Mouse (Mus musculus) liver, embryonic 14.5 days (tissue): ENCODE results near the gene Rara. TPM values are rescaled to one million over a fixed set of nuclear protein-coding genes. Genes with fewer than 3 reads are reported as not detected.

Source experiments
- ATAC-seq: fragments of 200-750 bp; cut with Nextera tagmentation; 2 replicates; pipeline ENCODE4 v1.8.0; 2017; ENCODE audit warnings: moderate number of reproducible peaks, mild to moderate bottlenecking, moderate library complexity; ENCODE audit not compliant: insufficient read depth
- DNase-seq, 3 experiments: peaks; one replicate each; pipeline ENCODE4 v3.0.0-alpha.2; 2012 to 2013; ENCODE audit warnings: low read depth in 3 of 3, low spot score in 3 of 3
- H3K27ac ChIP-seq: fragments of 300-500 bp; sonication (generic); 2 replicates; pipeline ENCODE4 v1.5.1; 2014; ENCODE audit warnings: moderate library complexity, mild to moderate bottlenecking, control low read depth, inconsistent platforms
- H3K27me3 ChIP-seq: fragments of 300-500 bp; sonication (generic); 2 replicates; pipeline ENCODE4 v1.6.1; 2014; ENCODE audit warnings: mild to moderate bottlenecking, low read length, moderate library complexity; ENCODE audit not compliant: control insufficient read depth, insufficient read depth
- H3K36me3 ChIP-seq: fragments of 300-500 bp; sonication (generic); replicated peaks from 2 replicates; pipeline ENCODE4 v1.6.1; 2014; ENCODE audit warnings: low read depth; ENCODE audit not compliant: control insufficient read depth, insufficient read depth
- H3K4me1 ChIP-seq, 2 experiments: fragments of 200-500 bp in 1 of 2; fragments of 300-500 bp in 1 of 2; sonication (generic) in 1 of 2; replicated peaks; 2 replicates each; pipeline ENCODE4 v1.6.1; 2012 to 2014; ENCODE audit warnings: antibody characterized with exemption in 1 of 2, inconsistent platforms in 1 of 2, low read length in 1 of 2; ENCODE audit not compliant: control insufficient read depth in 2 of 2, insufficient read depth in 2 of 2
- H3K4me2 ChIP-seq: fragments of 300-500 bp; sonication (generic); 2 replicates; pipeline ENCODE4 v1.6.1; 2014; ENCODE audit warnings: low read depth, mild to moderate bottlenecking, control low read depth, moderate library complexity
- H3K4me3 ChIP-seq, 2 experiments: fragments of 200-500 bp in 1 of 2; fragments of 300-500 bp in 1 of 2; sonication (generic) in 1 of 2; 2 replicates each; pipeline ENCODE4 v1.5.1; 2012 to 2014; ENCODE audit warnings: low read depth in 2 of 2, low read length in 2 of 2, mild to moderate bottlenecking in 2 of 2, control low read depth in 1 of 2, inconsistent platforms in 1 of 2, moderate library complexity in 1 of 2; ENCODE audit not compliant: insufficient read depth in 1 of 2
- H3K9ac ChIP-seq: fragments of 300-500 bp; sonication (generic); replicated peaks from 2 replicates; pipeline ENCODE4 v1.6.1; 2014; ENCODE audit warnings: mild to moderate bottlenecking, control low read depth, moderate library complexity
- H3K9me3 ChIP-seq: fragments of 300-500 bp; sonication (generic); 2 replicates; pipeline ENCODE4 v1.6.1; 2016; ENCODE audit warnings: low read length, mixed read lengths; ENCODE audit not compliant: control insufficient read depth
- CTCF ChIP-seq: IDR thresholded peaks from 2 replicates; pipeline ENCODE4 v1.5.1; 2016; ENCODE audit warnings: antibody characterized with exemption, low read depth, control low read depth
- EP300 ChIP-seq: IDR thresholded peaks from 2 replicates; pipeline ENCODE4 v1.6.1; 2016; ENCODE audit warnings: antibody characterized with exemption, low read depth
- WGBS: fragments of 180-500 bp; shearing (Covaris S2); extraction: QIAGEN DNeasy Blood & Tissue Kit; methylation state at CpG from one replicate; pipeline ENCODE4 v1.1.7; 2014; ENCODE audit not compliant: insufficient replicate concordance; 5-methylcytosine and 5-hydroxymethylcytosine counted together
- polyA plus RNA-seq, 2 experiments: library from polyadenylated mRNA; depleted of rRNA in 1 of 2; stranded (reverse) in 1 of 2; unstranded in 1 of 2; fragments of >200 nt; fragmentation: Nextera tagmentation in 1 of 2; extraction: Ambion mirVana in 1 of 2; gene quantifications; 2 replicates each; pipeline versions ENCODE4 v1.2.1 to v1.2.3; 2012 to 2014

Rara gene
- polyA plus RNA-seq, 2 experiments = 1.9 to 3.2 TPM

DNA sequence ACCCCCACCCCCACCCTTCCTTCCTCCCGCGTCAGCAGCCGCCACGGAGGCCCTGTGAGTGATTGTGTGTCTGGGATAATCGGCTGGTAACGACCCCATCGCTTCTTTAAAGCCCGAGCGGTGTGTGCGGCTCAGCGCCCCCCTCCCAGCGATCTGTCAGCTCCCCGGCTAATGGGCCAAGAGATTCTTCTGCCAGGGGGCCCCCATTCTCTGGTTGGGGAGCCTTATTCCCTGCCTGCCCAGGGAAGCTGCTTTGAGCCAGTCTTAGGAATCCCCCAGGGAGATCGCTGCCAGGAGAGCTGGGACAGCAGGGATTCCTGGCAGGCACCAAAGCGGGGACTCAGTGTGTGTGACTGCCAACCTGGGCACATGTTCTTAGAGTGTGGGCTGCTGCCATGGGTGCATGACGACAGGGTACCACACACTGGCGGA lies 41.9 kb downstream of the Rara start:
- ATAC-seq = no peak
- peaks cover 0 to 12% of the 10 kb centered on the region in 2 experiments; a peak in 3 of 4 replicates for H3K4me1 ChIP-seq

DNA sequence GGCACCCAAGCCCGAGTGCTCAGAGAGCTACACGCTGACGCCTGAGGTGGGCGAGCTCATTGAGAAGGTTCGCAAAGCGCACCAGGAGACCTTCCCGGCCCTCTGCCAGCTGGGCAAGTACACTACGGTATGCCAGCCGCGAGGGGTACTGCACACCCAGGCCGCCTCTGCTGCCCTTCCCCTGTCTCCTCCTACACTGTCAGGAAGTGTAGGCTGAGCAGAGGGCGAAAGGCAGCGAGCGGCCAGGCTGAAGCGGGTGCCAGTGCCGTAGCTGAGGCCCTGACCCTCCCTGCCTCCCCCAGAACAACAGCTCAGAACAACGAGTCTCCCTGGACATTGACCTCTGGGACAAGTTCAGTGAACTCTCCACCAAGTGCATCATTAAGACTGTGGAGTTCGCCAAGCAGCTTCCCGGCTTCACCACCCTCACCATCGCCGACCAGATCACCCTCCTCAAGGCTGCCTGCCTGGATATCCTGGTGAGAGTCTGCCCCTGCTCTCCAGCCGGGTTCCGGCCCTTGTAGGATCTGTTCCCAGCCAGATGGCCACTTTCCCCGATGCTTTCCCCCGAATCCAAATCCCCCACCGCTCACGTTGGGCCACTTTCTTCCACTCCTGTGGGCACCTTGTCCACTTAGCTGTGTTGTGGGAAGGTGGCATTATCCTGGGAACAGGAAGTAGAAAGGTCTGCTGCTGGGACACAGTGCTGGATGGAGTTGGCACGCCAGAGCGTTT lies 42.7 kb downstream of the Rara start:
- H3K4me2 ChIP-seq = no peak overlapping the region
- ATAC-seq (no peak), DNase-seq (no peak)
- peaks cover 2% of the 10 kb centered on the region; the same call in 1 of the 2 replicates for H3K36me3 ChIP-seq
- H3K27me3 ChIP-seq = peaks cover 4% of the 10 kb centered on the region; the same call in 1 of the 2 replicates
- no peaks in the 10 kb centered on the region for H3K9me3 ChIP-seq
- H3K4me3 ChIP-seq = no peak overlapping the region
- WGBS = 73% methylated on average over 29 of the region's 29 CpGs
- no peak overlapping the region for H3K9ac ChIP-seq
- peaks cover 0 to 5% of the 10 kb centered on the region in 2 experiments; a peak in 1 of 4 replicates for H3K4me1 ChIP-seq
- no peak overlapping the region for H3K27ac ChIP-seq
- TF ChIP-seq CTCF (no peak), EP300 (no peak)

More for the DNA sequence above, 41.9 kb downstream of the Rara start:
- H3K27ac ChIP-seq = no peak overlapping the region
- H3K36me3 ChIP-seq = peaks cover 2% of the 10 kb centered on the region; the same call in 1 of the 2 replicates
- no peak for DNase-seq
- H3K4me2 ChIP-seq = no peak overlapping the region
- no peak overlapping the region for H3K9ac ChIP-seq
- TF ChIP-seq CTCF (no peak), EP300 (no peak)
- H3K27me3 ChIP-seq = peaks cover 10% of the 10 kb centered on the region
- WGBS = 28% methylated on average over 17 of the region's 17 CpGs
- no peaks in the 10 kb centered on the region for H3K9me3 ChIP-seq
- H3K4me3 ChIP-seq = no peak overlapping the region

GRCm38 (mm10) chr11:98971316-98972031 lies 43.9 kb downstream of the Rara start:
- Histone ChIP-seq H3K9me3 (no peaks in the 10 kb centered on the region), H3K4me2 (no peak overlapping the region), H3K27me3 (peaks cover 4% of the 10 kb centered on the region; the same call in 1 of the 2 replicates), H3K9ac (no peak overlapping the region), H3K27ac (no peak overlapping the region), H3K36me3 (peaks cover 2% of the 10 kb centered on the region; the same call in 1 of the 2 replicates), H3K4me3 (no peak overlapping the region), H3K4me1 (no peaks in the 10 kb centered on the region)
- DNase-seq (no peak), ATAC-seq (no peak)
- 79% methylated on average over 23 of the region's 23 CpGs for WGBS
- TF ChIP-seq CTCF (no peak), EP300 (no peak)

DNA sequence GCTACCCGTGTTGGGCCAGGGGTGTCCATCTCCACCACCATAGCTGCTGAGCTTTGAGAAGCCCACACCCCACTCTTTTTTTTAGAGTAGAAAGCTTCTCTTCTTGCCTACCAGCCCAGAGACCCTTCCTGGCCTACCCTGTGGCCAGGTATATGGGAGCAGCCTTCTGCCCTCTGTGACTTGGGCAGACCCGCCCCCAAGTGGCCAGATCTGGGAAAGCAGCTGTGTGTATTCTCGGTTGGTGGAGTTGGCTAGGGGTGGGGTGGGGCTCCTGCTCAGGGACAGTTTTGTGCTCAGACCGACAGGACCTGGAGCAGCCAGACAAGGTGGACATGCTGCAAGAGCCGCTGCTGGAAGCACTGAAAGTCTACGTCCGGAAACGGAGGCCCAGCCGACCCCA lies 44.6 kb downstream of the Rara start:
- ATAC-seq (peak; percentile 40; the same call in 1 of the 2 replicates), DNase-seq (no peak)
- TF ChIP-seq CTCF (peak; percentile 95), EP300 (no peak)
- H3K27ac ChIP-seq = no peak overlapping the region
- no peaks in the 10 kb centered on the region for H3K9me3 ChIP-seq
- 46% methylated on average over 9 of the region's 9 CpGs for WGBS
- no peaks in the 10 kb centered on the region for H3K4me1 ChIP-seq
- H3K4me2 ChIP-seq = no peak overlapping the region
- no peak overlapping the region for H3K9ac ChIP-seq
- no peak overlapping the region for H3K4me3 ChIP-seq
- H3K27me3 ChIP-seq = peaks cover 4% of the 10 kb centered on the region; the same call in 1 of the 2 replicates
- peaks cover 2% of the 10 kb centered on the region; the same call in 1 of the 2 replicates for H3K36me3 ChIP-seq
